Mouse (Mus musculus) retina, postnatal 1 day (tissue): ENCODE data around the gene Ccdc146.
"Not testable (repeated sequence)": the region's sequence is repeated elsewhere in the genome, so short reads cannot be mapped to it uniquely, and the experiment has no call there.

ENCODE experiments used
- DNase-seq: peaks from one replicate; pipeline ENCODE4 v3.0.0-alpha.2; 2012

Gene Ccdc146

DNA sequence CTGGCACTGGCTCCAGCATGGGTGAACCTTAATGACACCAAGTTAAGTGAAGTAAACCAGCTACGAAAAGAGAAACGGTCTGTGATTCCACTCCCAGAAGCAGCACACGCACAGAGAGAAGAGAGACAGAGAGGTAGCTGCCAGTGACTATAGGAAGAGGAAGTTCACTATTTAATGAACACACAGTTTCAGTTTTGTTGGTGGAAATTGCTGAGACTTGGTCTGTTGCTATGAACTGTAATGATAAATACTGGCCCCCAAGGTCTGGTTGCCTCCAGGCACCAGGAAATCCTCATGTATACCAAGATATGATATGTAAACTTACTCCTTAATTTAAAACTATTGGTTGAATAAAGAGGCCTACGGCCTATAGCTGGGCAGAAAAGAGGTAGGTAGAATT is 38.0 kb downstream of the Ccdc146 start:
- no peak for DNase-seq

DNA sequence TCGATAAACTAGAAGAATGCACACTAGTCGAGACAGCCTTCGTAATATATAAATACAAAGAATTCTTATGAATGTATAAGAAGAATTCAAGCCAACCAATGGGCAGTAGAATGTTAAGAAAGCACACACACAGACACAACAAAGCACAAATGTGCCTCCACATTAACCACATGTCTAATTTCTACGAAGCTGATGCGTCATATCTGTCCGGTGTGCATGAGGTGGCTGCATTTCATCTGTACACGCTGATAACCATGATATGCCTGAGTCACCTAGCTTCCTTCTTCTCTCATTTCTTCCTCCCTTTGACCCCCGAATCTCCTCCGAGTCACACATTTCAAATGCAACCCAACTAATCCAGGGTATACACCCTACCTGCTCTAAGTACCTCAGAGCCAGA is 39.5 kb downstream of the Ccdc146 start:
- no peak for DNase-seq

DNA sequence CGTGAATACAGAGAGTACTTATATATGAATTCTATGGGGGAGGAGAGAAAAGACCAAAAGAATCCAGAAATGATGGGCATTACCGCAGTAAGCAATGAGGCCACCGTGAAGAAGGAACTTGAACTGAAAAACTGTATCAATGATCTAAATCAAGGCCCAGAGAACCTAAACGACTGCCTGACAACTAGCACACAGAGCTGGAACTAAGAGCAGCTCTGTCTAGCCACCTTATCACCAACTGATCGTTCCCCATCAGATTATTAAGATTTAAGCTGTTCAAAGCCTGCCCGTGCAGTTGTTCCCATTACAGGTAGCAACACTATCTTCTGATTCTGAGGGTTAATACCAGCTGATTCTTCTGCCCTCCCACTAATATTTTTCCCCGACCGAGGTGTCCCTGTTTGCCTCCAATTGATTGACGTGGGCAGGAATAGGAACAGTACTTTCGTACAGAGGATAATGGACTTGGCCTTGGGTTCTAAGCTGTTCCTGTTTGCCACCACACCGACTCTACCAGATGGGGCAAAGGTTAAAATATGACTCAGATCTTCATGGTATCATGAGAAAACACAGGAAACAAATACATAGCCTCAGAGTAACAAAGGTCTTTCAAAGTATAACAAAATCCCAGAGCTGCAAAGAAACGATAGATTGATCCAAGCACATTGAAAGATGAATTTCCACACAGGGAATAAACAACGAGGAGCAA is 40.1 kb downstream of the Ccdc146 start:
- no peak for DNase-seq

DNA sequence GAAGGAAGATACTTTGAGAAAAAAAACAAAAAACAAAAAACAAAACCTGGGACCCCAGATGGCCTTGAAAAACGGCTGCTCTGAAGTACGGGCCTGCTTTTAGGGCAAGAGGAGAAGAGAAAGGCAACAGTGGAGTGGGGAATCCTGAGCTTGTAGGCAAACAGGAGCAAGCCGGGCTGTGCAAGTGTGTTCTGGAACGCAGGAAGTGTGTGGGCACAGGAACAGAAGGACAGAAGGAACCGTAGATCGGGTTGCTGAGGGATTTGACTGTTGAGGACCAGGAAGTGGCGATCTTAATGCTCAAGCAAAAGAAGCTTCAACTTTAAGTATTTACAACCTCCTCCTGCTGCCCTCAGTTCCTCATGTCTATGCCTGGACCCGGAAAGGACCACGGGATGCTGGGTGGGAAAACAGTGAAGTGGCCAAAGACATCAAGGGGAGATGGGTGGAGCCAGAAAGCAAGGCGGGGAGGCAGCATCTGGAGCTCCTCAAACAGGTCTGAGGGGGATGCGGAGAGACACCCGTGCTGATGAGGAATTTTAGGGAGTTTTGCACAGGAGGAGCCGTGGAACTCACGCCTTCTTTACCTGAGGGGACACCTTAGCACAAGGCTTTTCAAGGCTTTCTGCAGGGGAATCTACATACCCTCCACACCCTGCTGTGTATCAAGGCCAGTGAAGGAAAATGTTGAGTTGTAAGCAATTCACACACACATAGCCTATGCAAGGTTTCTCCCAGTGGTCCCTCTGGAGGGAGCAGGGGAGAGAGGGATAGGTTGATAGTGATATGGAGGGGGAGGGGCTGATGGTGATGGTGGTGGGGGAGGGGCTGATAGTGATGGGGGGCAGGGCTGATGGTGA is 40.9 kb downstream of the Ccdc146 start:
- DNase-seq, result no peak

DNA sequence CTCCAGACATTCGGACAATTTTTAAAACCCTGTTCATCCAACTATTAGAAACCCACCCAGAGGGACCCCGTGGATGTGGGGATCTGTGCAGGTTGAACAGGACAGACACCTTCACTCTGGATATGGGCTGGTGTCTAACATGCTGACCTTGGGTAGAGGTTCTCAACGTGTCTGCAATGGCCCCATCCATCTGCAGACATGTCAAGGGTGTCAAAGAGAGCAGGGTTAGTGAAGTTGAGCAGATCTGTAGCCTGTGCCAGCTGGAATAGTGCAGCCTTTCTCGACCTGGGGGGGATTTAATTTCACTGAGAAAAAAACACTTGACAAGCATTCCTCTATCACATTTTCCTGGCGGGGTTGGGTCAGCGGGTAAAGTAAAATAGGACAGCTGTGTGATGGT is 41.8 kb downstream of the Ccdc146 start:
- DNase-seq, result no peak

DNA sequence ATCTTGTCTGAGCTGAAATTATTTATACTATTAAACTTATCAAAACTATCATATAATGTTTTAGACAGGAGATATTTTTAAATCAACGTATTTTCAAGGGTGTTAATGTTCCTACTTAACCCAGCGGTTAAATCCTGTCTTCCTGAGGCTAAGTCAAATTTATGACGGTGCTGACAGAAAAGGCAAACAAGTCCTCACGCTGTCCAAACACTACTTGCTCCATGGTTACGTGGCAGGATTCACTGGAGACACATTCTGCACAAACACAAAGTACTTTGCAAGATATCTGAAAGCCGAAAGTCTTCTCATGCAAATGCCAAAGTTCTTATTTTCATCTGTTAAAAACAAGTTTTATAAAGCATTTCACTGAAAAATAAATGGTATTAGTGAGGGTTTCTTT is 42.5 kb downstream of the Ccdc146 start:
- no peak for DNase-seq

DNA sequence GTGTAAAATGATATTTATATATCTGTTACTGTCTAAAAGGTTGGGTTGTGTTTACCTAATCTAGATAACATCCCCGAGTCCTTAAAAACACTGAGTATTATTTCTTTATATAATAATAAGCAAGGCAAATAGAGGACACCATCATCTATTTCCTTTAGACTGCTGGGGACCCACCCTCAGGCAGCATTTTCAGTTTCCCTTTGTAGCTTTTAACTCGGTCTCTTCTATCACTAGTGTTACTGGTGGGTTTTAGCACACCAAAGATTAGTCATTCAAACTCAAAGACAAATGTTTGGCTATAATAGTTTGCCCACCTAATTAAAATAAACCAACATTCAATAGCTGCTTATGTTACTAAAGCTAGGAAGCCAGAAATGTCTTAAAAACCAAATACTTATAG is 46.1 kb downstream of the Ccdc146 start:
- DNase-seq, result no peak

DNA sequence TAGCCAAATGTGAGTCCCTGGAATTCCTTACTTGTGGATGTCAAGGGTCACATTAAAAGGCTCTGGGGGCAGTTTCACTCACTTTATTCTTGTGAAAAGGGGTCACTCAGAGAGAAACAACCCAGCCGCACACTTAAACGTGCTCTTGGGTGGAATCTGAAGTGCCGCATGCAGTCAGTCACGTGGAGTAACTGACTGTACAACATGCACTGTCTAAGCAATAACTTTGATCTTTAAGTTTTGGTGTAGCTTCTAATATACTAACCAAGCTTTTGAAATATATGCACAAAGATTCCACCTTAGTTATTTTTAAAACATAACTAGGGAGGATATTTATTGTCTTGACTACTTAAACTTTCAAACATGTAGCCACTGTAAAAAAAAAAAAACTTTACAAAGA is 47.5 kb downstream of the Ccdc146 start:
- no peak for DNase-seq

DNA sequence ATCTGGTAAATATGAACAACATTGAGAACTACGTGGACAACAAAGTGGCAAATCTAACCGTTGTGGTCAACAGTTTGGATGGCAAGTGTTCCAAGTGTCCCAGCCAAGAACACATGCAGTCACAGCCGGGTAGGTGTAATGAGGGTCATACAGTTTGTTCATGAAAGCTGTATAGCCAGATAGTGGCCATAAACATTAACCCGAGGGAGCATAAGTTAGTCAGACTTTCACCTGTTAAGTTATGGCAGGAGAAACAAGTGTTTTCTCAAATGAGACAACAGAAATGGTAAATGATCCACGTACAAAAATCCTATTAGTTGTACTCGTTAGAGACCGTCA is 51.3 kb downstream of the Ccdc146 start:
- DNase-seq, result no peak

DNA sequence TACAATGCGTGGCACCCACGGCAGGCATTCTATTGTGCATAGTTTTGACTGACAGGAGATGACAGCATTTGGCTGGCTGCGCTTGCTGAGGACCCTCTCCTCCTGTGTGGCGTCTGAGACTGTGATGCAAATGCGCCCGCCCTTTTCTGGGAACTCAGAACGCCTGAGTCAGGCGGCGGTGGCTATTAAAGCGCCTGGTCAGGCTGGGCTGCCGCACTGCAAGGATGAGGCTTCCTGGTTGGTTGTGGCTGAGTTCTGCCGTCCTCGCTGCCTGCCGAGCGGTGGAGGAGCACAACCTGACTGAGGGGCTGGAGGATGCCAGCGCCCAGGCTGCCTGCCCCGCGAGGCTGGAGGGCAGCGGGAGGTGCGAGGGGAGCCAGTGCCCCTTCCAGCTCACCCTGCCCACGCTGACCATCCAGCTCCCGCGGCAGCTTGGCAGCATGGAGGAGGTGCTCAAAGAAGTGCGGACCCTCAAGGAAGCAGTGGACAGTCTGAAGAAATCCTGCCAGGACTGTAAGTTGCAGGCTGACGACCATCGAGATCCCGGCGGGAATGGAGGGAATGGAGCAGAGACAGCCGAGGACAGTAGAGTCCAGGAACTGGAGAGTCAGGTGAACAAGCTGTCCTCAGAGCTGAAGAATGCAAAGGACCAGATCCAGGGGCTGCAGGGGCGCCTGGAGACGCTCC is 51.8 kb downstream of the Ccdc146 start, which contains the start of gene Fgl2:
Fgl2 (plus strand) TSS at position 150 of the 687 bp plus-strand sequence.
- DNase-seq, result peak; percentile 89

DNA sequence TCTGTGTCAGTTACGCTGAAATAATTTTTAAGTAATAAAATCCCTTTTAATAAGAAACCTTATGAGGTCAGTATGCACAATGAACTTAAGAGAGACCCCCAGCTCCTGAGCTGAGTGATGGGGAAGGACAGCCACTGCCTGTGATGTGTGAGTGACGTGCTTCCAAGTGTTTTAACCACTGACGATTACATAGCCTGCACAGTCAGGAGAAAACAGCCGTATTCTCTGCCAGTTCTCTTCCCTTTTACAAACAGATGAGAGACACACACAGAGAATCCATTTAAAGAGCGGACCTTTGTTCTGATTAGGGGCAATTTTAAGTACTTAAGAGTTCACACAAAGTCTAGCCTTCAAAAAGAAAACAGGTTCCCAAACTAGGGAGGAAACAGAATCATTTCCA is 52.6 kb downstream of the Ccdc146 start:
- DNase-seq, result no peak

DNA sequence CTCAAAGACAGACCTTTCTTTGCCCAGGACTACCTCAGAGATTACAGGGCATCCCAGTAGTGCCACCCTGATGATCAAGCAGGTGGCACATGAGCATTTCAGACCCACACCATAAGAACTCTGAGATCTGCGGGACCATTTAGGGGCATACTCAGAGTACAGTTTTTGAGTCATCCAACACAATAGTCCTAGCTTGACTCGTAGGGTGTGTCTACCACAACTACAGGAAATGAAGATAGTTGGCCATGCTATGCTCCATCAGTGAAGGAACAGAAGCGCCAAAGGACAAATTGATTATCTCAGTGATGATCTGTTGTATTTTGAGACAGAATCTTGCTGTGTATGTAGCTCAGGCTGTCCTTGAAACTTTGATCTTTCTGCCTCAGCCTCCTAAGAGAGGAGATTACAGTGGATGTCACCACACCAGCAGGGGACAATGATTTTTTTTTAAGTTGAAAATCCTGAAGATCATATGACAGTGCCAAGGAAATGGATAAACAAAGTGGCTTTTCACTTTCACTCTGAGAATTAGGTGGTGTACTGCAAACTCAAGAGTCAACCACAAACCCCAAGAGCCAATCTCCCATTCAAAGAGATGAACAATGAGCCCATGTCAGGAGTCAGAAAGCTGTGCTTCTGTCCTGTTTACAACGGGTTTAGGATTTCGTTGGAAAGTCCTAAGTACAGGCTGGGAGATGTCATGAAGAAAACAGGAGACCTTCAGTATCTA is 54.1 kb downstream of the Ccdc146 start:
- DNase-seq, result no peak

DNA sequence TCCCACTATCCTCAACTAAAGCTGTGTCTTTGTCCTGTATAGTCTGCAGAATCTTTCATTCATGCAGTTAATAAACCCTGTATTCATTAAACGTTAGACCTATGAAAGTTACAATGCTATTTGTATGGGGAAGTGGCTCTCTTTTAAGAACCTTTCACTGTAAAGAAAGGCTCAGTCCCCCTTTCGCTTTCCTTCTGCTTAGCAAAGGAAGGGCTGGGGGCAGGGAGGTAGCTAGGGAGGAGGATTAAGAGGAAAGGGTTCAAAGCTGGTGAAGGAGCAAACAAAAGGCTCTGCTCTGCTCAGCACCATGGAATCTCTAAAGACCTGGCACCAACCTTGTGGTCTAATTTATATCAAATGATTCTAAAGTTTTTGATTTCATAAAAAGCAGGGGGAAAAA is 57.0 kb downstream of the Ccdc146 start:
- no peak for DNase-seq

DNA sequence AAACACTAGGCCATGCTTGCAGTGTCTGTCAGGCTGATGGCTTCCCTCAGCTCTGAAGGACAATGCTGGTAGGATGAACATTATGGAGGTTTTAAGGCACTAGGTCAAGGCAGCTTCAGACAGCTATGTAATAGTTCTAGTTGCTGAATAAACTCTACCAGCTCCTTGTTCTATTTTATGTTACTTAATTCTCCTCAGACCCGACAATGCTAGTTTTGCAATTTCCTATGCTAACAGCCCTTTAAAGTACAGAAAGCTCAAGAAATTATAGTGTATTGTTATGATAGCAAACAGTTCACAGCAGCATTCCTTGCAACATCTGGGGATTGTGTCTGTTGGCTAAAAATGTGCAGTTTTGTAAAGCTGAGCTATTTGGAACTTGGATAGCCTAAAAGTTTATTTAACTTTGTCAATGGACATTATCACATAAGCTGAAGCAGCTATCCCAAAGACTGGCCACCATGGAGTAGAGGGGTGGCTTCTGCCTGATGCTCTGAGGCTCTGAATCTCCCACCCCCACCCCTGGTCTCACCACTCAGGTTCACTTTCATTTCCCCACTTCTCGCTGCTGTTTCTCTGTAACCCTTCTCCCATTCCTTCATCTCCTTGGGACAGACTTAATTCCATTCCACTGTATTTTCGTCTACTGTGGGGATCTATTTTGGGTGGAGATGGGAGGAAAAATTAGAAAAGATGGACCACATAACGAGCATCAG is 58.0 kb downstream of the Ccdc146 start:
- DNase-seq, result no peak

DNA sequence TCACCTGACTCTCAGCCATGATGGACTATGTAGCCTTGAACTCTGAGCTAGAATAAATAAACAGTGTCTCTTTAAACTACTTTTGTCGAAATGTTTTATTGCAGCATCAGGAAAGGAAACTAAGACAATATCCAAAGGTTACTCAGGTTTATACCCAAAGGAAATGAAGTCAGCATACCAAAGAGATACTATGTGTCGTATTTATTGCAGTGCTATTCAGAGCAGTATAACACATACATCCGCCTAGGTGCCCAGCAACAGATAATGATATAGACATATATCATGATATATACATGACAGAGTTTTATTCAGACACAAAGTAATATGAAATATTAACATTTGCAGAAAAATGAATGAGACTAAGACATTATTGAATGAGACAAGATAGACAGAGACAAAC is 61.1 kb downstream of the Ccdc146 start:
- no peak for DNase-seq

DNA sequence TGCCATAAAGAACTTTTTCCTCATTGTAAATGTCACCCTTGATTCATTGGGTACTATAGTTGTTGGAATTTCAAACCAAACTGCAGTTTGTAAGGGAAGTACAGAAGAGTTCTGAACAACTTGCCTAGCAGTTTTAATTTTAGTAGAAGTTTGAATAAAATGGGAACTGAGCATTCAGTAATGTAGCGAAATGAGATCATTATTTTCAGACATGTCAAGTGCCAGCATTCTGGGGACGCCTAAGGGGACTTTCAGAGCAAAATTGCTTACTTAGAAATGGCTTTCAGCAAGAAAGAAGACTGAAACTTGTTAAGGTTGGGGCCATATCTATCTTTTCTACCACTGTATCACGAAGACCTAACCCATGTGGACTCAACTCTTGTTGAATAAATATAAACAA is 65.8 kb downstream of the Ccdc146 start:
- no peak for DNase-seq

DNA sequence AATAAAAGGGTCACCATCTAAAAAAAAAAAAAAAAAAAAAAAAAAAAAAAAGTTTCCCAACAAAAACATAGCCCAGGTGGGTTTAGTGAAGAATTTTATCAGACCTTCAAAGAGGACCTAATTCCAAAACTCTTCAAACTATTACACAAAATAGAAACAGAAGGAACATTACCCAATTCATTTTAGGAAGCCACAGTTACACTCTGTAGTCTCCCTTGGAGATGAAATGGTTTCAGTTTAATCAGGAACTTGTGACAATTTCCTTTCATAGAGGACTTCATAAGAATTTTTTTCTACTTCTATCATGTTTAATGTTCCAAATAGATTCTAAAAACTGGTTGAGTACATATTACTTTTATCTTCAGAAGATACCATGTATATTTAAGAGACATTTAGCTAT is 72.8 kb downstream of the Ccdc146 start:
- no peak for DNase-seq

DNA sequence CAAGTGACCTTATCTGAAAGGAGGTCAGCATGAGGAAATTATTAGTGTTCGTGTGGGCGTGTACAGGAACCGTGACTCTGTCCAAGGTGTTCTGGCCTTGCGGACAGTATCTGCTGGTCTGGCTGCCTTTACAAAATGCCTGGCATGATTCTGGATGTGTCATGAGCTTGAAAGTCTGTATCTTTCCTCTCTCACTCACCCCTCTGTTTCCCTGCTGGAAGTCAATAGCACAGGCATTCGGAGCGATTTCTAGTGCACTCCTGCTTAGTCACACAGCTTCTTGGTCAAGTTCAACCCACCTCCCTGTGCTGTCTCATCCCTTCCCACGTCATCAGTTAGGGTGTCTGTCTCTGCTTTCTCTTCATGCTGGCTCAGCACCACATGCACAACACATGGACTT is 76.1 kb downstream of the Ccdc146 start:
- no peak for DNase-seq

DNA sequence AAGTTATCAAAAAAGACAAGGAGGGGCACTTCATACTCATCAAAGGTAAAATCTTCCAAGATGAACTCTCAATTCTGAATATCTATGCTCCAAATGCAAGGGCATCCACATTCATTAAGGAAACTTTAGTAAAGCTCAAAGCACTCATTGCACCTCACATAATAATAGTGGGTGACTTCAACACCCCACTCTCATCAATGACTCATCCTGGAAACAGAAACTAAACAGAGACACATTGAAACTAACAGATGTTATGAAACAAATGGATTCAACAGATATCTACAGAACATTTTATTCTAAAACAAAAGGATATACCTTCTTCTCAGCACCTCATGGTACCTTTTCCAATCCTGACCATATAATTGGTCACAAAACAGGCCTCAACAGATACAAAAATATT is 82.2 kb downstream of the Ccdc146 start:
- not testable (repeated sequence) for DNase-seq

DNA sequence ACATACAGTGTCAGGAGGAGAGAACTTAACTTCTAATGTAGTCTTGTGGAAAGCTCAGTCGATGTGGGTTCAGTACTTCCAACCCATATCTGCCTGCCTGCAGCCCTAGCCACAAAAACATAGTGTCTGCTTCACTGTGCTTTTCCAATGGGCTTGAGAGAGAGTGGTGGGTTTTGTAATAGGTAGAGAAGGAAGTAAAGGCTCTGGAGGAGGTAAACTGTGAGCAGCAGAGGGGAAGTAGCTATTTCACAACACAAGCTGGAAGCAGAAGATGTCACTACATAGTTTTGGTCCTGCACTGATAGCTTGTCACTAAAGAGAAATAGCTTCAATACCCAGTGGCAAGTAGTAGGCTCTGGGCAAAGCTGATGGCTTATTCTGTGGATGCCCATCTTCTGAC is 92.4 kb downstream of the Ccdc146 start:
- no peak for DNase-seq

DNA sequence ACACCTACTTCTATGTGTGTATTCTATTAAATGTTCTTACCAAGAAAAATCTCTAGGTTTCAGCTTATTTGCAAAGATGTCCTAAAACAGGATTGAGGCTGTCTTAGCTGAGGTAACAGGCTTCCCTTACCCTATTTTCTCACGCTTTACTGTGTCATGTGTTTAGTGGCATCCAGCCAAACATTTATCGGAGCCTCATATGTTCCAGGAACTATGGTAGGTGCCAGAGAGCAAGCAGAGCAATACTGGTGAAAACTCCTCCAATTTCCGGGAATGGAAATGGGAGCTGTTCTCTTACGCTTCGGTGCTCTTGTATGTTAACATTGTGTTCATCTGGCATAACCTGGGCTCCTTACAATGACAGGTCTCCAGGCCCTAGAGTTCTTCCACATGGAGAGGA is 92.8 kb downstream of the Ccdc146 start:
- no peak for DNase-seq
